Mouse (Mus musculus): Measurements from ENCODE around the gene Tmigd1.
A peak's percentile ranks its signal among the peaks of the same experiment; 100 is the strongest.
"Not testable (repeated sequence)": the region's sequence is repeated elsewhere in the genome, so short reads cannot be mapped to it uniquely, and the experiment has no call there.

Gene Tmigd1

DNA sequence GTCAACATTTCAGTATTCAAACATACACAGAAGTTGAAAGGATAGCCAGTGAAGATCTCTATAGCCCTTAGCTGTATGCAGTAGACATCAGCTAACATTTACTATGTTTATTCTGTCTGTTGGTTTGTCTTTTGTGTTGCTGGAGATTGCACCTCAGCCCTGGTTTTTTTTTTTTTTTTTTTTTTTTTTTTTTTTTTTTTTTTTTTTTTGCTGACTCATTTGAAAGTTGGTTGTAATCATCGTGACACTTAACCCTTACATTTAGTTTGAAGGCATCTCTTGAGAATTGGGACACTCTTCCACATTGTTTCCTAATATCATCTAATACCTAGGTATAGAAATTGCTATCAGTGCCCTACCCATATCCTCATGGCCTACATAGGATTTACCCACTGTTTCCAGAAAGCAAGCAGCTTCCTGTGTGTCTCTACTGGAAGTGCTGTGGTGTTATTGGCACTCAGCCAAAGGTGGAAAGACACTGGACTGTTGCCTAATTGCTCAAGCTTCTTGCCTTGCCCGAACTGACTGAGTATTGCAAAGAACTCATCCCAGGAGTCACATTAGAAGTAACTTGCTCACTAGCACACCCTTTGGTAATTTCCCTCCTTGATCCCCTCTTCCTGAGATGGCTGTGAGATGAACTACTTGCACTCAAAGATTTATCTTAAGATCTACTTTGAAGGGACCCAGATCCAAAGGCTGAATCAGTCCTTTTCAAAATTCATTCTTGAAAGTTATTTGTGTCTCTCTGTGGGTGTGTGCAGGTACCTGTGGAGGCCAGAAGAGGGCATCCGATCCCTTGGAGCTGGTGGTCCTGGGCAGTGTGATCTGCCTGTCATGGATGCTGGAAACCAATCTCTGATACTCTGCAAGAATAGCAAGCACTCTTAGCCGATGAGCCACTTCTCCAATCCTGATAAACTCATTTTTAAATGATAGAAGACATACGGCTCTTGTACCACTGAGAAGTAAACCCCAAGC lies 1.9 kb upstream of the Tmigd1 start:
- DNase-seq, result no peak

DNA sequence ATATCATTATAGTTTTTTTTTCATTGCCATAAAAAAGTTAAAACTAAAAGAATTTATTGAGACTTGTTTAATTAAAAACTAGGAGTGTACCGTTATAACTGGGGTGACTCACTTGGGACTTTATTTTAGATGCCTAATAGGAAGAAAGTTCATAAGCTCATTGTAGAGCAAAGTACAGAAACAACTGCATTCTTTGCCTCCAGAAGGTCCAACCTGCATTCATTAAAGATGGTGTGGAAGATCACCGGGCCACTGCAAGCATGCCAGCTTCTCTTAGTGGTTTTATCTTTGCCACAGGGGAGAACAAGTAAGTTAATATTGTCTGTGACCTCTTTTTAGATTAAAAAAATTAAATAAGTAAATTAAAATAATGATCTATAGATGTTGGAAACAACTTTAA lies 2.4 kb downstream of the Tmigd1 start:
- no peak for DNase-seq

DNA sequence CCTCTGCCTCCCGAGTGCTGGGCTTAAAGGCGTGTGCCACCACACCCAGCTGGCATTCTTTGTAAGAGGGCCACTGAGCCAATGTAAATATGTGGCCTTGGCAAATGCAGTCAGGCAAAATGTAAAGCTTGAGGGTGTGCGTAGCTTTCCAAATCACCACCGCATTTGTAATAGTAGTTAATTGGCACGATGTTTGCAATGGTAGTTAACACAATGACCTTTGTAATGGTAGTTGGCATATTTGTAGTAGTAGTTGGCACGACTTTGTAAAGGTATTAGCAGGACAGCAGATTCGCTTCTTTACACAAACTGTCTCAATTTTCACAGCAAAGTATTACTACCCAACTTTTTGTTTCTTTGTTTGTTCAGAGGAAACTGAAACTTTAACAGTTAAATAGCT lies 6.7 kb downstream of the Tmigd1 start:
- no peak for DNase-seq

DNA sequence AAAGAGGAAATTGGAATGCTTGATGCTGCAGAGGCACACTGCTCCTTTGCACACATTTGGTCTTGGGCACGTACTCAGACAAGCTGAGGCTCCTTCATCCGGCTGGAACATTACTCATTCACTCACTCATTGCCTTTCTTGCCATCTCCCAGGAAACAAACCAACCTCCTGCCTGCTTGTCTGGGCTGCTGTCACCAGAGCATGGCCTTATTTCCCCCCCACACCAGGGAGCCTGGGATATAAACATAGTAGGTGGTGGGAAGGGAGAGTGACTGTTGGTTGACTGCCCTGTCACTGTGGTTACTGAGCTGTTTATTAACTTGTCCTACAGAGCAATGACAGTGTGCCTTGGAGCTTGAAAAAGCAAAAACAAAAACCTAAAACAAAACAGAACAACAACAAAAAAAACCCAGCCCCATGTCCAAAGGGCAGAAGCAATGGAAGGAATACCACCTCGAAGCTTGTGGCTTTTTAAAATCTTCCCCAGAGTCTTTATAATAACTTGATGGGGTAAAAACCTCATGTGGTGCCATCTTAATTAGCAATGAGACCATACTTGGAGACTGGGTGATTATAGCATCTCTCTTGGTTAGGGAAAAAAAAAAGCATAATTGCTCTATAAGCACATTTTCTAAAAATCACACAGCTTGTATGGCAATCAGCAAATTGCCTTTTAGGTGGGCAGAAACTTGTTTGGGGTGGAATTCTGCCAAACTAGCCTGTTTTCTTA lies 9.5 kb downstream of the Tmigd1 start:
- peak; percentile 11 for DNase-seq

DNA sequence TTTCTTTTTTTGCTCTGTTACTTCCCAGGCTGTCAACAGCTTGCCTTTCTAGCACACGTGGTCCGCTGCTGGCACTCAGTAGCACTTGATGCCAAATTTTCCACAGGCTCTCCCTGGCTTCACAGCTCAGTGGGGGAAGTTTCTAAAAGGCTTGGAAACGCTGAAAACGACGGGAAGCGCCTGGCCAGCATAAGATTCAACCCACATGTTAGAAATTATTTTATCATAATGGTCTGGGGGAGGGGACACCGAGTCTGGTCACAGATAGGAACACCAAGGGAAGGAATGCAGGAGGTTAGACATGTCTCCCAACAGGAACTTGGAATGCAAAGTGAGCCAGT lies 10.1 kb downstream of the Tmigd1 start:
- peak; percentile 37 for DNase-seq

DNA sequence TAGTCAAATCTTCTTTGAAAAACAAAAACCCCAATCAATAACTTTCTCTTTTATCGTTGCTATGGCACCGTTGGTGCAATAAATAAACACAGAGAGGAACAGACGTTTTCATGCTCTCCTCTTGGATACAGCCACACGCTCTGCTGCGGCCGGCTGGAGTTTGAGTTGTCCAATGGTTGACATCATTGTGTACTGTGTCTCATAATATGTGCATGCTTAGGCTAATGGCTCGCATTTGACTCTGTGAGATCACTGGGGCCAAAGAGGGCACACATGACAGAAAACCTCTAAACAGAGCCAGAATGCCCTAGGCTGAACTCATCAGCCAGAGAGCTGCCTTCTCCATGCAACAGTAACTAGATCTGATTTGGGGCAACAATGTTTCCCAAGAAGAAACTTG lies 12.4 kb downstream of the Tmigd1 start:
- DNase-seq, result no peak

DNA sequence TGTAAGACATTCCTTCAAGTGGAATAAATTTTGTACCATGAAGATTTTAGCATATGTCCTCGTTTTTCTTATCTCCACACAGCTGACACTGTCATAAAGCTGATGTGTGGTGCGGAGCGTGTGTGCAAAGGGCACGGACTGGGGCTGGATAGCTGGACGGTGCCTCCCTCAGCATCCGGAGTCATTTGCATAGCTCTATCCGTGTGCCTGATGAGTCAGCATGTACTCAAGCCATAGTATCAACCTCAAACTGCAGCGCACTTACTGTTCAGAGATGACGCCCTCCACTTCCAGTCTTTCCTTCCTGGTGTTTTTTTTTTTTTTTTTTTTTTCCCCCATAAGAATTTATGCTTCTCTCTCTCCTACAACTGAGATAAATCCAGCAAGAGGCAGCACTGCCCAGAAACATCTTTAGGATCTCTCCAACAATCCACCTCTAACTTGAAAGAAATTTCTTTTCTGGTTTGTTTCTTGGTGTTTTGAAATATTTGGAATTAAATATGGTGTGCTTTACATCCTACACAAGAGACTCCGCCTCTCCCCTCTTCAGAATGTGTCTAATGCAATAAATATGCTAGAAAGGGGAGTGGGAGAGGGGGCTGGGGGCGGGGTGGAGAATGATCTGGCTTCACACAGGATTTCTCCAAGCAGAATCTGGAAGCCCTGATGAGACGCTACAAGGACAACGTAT lies 14.7 kb downstream of the Tmigd1 start:
- DNase-seq, result no peak

DNA sequence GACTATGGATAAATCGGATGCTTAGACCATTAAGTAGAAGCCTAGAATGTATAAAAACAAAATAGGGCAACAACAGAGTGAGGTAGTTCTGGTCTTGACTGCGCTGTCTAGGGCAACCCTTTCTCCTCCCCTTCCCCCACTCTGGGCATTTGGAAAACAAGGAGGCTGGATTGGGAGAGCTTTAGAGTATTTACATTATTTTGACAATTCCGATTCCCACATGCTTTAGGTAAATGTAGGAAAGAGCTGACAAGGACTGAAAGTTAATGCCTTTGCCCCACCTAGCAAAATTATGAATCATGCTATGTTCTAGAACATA lies 15.2 kb downstream of the Tmigd1 start:
- no peak for DNase-seq

DNA sequence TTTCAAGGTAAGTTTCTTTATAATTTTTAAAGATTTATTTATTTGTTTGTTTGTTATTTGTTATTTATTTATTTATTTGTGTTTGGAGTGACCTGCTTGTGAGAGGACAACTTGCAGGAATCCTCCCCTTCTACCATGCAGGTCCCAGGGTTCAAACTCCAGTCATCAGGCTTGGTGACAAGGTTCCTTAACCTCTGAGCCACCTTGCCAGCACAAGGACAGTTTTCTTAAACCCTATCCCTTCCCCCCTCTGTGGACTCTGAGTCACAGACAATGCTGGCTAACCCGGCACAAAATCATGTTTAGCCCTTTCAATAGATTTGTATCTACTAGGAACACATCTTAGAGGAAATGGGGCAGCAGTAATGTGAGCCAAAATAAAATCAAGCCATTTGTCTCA lies 18.6 kb downstream of the Tmigd1 start:
- DNase-seq, result no peak

DNA sequence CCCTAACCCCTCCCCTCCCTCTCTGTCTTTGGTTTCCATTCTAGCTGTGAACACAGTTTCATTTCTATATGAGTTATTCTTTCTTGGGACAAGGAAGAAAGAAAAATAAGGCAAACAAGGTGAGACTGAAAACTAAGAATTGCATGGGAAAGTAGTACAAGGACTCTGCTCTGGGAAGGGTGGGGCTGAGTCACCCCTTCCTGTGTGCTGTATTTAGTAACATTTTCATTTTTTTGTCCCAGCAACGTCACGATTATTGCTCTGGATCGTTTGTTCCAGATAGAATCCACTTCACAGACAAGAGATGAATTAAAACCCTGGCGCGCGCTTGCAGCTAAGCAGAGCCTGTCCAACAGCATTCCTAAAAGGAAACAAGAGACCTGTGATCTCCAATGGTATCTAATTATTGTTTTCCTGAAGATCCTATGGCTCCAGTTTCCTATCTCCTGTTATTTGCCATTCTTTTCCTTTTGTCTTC lies 22.8 kb downstream of the Tmigd1 start, which contains the start of gene Blmh:
TSS of gene Blmh (plus strand) at position 51 of the 478 bp plus-strand sequence.
- DNase-seq, result no peak

DNA sequence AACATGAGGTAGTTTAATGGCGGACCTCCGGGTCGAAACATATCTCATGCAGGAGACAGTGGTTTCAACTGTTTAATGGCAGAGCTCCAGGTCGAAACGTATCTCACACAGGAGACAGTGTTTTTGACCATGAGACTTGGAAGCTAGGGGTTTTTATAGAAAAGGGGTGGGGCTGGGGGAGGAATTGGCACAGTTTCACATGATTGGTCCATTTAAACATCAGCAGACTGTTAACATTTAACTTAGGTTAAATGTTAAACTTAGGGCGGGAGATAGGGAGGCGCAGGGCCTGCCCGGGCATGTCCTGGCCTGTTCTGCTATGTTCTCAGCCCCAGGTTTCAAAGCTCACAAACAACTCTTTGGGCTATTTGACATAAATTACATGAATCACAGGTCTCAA lies 26.6 kb downstream of the Tmigd1 start:
- not testable (repeated sequence) for DNase-seq

DNA sequence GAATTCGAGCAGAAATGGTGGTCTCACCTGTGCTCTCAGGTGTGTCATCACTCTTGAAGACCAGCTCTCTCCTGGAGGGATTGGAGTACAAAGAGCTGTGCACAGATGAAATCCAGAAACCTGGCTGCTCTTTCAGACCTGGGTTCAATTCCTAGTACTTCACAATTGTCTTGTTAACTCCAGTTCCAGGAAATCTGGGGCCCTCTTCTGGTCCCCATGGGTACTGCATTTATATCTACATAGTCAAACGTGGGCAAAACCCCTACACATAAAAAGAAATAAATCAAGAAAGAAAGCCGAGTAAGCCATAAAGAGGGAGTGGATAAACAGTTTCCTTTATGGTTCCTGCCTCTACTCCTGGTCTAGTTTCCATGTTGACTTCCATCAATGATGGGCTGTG lies 31.2 kb downstream of the Tmigd1 start:
- DNase-seq, result no peak

DNA sequence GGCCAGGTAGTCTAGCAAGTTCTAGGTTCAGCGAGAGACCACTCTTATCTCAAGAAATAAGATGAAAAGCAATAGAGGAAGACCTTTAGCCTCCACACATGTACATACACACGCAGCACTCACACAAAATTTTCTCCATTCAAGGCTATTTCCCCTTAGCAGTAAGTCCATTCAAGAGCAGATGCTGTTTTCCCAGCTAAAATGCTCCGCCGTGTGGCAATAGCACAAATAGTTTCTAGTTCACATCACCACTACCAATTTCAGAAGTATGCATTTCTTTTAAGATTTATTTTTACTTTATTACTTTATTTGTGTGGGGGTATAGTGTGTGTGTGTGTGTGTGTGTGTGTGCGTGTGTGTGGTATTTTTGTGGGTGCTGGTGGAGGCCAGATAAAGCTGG lies 34.6 kb downstream of the Tmigd1 start:
- no peak for DNase-seq

DNA sequence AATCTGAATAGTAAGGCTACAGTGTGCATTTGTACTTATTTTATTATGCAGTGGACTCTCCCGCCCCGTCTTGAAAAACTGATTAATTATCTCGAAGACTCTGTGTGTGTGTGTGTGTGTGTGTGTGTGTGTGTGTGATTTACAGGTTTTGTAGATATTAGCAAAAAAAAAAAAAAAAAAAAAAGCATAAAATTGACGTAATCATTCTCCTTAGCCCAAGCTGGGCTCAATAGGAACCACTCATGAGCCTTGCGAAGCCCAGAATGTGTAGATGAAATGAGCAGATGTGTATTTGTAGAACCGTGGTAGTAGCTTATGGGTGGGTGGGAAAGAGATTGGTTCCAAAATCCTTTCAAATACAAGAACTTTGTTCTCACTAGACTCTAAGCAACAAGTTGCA lies 42.9 kb downstream of the Tmigd1 start:
- DNase-seq, result no peak

DNA sequence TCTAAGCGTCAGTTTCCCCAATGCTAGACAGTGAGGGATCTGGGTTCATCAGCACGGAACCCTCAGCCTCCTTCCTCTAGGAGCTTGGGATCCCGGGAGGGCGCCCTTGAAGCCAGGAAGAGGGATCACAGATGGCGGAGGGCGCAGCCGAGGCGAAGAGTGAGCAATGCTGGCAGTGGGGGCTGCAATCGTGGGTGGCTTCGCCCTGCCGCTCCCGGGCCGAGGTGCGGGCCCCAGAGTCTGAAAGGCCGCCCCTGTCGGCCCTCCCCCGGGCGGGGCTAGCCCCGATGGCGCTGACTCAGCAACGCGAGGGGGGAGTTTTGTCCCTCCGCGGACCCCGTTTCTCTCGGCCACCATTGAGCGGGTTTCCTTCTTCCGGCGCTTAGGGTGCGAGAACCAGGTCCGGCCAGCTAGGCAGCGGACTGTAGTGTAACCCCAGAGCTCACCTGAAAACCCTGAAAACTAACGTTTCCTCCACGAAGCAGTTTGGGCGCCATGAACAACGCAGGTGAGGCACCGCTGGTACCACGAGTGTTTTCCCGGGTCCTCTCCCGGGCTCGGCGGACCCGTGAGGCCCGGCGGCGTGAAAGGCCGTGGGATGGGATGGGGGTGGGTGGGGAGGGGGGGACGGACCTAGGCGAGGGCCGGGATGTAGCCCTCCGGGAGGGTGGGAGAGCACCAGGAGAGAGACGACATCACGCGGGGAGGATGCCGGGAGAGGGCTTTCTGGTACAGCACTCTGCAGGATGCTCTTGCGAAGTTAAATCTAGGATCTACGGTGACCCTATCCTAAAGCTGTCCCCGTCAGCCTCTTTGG lies 43.6 kb downstream of the Tmigd1 start:
- peak; percentile 92 for DNase-seq

DNA sequence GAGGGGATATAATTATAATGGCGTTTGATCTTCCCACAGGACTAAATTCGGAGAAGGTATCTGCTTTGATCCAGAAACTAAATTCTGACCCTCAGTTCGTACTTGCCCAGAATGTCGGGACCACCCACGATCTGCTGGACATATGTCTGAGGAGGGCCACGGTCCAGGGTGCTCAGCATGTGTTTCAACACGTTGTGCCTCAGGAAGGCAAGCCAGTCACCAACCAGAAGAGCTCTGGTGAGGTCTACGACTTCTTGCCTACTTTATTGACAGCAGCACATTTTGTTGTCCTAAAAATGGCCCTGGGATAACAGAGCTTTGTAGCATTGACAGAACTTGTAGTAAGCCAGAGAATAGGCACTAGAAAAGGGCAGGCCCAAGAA lies 44.2 kb downstream of the Tmigd1 start:
- peak; percentile 33 for DNase-seq

DNA sequence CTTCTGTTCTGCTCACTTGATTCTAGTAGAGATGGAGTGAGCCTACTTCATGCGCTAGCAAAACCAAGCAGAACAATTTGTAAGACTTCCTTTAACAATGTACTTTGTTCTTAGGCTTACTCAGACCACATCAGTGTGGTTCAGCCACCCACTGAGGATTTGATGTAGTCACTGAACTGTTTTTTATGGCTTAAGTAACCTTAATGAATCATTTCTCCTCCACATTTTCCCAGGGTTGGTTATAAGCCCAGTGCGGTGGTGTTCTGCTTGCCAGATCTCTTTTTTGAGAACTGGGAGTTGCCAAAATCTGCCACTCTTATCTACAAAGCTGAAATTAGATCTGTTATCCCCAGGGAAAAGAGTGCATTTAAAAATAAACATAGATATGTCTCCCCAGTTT lies 51.6 kb downstream of the Tmigd1 start:
- no peak for DNase-seq

DNA sequence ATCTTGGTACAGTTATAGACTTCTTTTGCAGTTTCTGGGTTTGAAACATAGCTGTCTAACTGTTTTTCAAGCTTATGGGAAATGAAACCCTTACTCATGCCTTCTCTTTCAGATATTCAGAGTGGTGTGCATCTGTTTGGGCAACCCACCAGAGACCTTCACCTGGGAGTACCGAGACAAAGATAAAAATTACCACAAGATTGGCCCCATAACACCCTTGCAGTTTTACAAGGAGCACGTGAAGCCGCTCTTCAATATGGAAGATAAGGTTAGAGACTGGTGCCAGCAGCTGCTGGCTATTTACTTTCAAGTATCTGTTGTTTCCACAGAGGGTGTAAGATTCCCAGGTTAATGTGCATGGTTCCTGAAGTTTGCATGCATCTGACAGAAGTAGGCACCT lies 63.7 kb downstream of the Tmigd1 start:
- no peak for DNase-seq

Measured in cerebellum, adult 9-10 months (tissue).